Mouse (Mus musculus) spleen, adult 2 months (tissue): Measurements from ENCODE around the gene Ccdc12.

Experiments used
- CTCF ChIP-seq: fragments of 200-500 bp; IDR thresholded peaks from 2 replicates; pipeline ENCODE4 v1.5.1; 2011; ENCODE audit warnings: mild to moderate bottlenecking, inconsistent platforms; ENCODE audit not compliant: insufficient read depth, insufficient read length, insufficient replicate concordance; ENCODE audit errors: extremely low read depth
- POLR2A ChIP-seq: fragments of 200-500 bp; IDR thresholded peaks from 2 replicates; pipeline ENCODE4 v1.6.1; 2011; ENCODE audit warnings: low read depth, low read length, inconsistent platforms

DNA sequence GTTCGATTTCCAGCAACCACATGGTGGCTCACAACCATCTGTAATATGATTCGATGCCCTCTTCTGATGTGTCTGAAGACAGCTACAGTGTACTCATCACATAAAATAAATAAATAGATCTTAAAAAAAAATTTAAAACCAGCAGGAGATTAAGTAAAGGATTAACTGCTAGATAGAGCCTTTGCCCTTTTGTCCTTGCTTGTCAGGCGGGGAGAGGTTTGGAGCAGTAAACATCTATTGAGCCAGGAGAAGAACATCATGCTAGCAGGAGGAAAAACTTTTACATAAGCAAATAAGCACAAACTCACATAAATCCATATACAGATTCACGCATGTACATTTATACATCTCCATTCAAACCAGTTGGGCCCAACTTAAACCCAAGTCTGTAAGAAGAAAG, 56.2 kb downstream of the Ccdc12 start:
- TF ChIP-seq POLR2A: no peak
- no peak for TF ChIP-seq CTCF
